Mouse (Mus musculus) bone marrow macrophage, adult 2 months (primary cell): ENCODE data around the gene Rccd1. TPM values are rescaled to one million over a fixed set of nuclear protein-coding genes. Genes with fewer than 3 reads are reported as not detected.

Experiments used
- H3K27ac ChIP-seq: 2 replicates; pipeline ENCODE4 v1.5.1; 2012; ENCODE audit warnings: low read depth, low read length; ENCODE audit not compliant: insufficient read depth
- H3K4me1 ChIP-seq: 2 replicates; pipeline ENCODE4 v1.6.1; 2012; ENCODE audit warnings: low read length; ENCODE audit not compliant: control insufficient read depth, insufficient read depth
- H3K4me3 ChIP-seq: 2 replicates; pipeline ENCODE4 v1.5.1; 2012; ENCODE audit warnings: mild to moderate bottlenecking, low read length, moderate library complexity; ENCODE audit not compliant: insufficient read depth
- CTCF ChIP-seq: IDR thresholded peaks from 2 replicates; pipeline ENCODE4 v1.5.1; 2012; ENCODE audit warnings: low read depth, mild to moderate bottlenecking, low read length, moderate library complexity
- POLR2A ChIP-seq: IDR thresholded peaks from 2 replicates; pipeline ENCODE4 v1.6.1; 2012; ENCODE audit warnings: mild to moderate bottlenecking, low read depth, low read length, borderline replicate concordance
- polyA plus RNA-seq: library from polyadenylated mRNA; stranded (reverse); fragments of >200 nt; gene quantifications from 2 replicates; pipeline ENCODE4 v1.2.4, GENCODE M21; 2012; ENCODE audit not compliant: missing spikeins, insufficient read depth, insufficient read length

The Rccd1 gene
- polyA plus RNA-seq, result 5.5 and 6.8 TPM in 2 replicates

DNA sequence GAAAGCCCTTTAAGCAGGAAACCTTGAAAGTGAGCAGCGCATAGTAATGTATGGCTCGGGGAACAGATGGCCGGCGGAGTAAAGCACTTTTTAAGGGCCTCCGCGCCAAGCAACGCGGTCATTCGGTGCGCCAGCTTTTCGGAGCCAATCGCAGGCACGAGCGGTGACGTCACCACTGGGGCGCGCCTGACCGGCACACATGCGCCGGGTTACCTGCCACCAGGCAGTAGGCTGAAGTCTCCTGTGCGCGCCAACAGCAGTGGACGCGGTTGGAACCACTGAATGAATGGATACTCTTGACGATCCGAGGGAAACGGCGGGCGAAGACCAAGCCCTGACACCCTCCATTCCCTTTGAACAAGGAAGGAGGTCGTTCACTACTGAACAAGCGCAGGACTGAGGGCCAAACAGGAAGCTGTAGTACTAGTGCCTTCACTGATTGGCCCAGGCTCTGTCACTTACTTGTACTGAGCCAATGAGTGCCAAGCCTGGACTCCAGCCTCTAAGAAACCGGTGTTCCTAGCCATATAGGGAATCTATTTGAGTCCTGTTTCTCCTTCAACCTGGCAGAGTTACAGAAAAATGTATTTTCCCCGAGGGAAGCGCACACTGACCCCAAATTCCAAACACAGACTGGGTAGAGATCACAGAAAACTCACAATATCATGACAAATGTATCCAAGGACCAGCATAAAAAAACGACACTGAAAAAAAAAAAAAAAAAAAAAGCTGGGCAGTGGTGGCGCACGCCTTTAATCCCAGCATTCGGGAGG lies at the start of gene Rccd1:
Gene Rccd1, minus strand, starts transcription at position 412 of the 773 bp plus-strand sequence.
- Histone ChIP-seq H3K4me3 (peak within 1 kb of the TSS; percentile 70), H3K27ac (peak within 1 kb of the TSS; percentile 37), H3K4me1 (peaks cover 8% of the 10 kb centered on the region)
- TF ChIP-seq POLR2A (no peak), CTCF (no peak)

DNA sequence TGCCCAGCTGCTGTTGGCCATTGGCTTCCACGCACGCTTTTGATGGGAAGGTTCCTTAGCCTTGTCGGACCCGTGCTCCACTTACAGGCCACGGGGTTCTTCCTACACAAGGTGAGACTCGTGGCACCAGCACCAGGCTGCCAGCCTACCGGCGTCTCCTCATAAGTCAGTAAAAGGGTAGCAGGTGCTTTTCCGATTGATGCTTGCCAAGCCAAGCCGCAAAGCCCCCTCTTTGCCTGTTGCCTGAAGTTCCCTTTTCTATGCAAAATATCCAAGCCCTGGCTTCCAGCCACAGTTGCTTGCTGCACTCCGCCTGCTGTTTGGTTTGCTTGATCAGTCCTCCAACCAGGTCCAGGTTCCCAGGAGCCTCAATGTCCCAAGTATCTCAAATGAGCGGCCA lies 49.6 kb upstream of the Rccd1 start:
- Histone ChIP-seq H3K4me3 (no peak overlapping the region), H3K4me1 (peaks cover 34% of the 10 kb centered on the region), H3K27ac (no peak overlapping the region)
- TF ChIP-seq POLR2A, result no peak
- no peak for TF ChIP-seq CTCF

DNA sequence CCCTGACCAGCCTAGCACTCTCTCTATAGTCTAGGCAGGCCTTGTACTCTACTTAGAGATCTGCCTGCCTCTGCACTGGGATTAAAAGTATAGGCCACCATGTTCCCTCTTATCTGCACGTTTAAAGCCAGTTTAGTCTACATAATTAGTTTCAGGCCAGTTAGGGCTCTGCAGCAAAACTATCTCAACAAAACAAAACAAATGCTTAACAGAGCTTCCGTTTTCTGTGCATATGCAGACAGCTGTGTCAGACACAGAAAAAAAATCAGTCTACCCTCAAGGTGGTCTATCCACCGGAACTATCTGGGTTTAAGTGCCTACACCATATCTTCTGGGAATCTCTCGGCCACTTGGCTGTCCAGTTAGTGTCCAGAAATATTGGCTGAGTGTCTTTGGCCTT lies 49.1 kb upstream of the Rccd1 start:
- no peak overlapping the region for H3K4me3 ChIP-seq
- no peak for TF ChIP-seq CTCF
- TF ChIP-seq POLR2A, result no peak
- no peak overlapping the region for H3K27ac ChIP-seq
- peaks cover 37% of the 10 kb centered on the region for H3K4me1 ChIP-seq

DNA sequence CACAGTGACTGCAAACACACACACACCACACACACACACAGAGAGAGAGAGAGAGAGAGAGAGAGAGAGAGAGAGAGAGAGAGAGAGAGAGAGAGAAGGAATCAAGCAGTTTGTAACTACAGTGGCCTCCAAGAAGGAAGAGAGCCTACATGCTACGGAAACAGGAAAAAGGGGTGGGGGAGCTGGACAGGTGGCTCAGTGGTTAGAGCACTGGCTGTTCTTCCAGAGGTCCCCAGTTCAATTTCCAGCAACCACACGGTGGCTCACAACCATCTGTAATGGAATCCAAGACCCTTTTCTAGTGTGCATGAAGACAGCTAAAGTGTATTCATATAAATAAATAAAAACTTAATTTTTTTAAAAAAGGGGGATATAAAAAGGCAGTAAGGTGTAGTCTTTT lies 48.4 kb upstream of the Rccd1 start:
- peaks cover 43% of the 10 kb centered on the region for H3K4me1 ChIP-seq

DNA sequence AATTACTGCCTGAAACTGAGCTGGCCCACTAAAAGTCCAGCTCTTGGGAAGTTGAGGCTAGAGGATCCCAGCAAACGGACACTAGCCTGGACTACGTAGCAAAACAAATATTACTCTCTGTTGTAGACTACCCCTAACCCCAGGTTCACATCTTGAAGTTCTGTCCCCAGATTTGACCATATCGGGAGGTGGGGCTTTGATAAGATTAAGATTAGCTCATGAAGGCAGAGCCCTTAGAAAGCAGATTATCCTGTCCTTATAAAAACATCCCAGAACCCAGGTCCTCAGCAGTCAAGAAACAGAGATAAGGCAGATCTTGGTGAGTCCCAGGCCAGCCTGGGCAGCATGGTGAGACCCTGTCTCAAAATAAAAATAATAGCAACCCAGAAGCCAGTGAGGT lies 47.9 kb upstream of the Rccd1 start:
- Histone ChIP-seq H3K4me1 (peaks cover 43% of the 10 kb centered on the region), H3K27ac (no peak overlapping the region), H3K4me3 (no peak overlapping the region)
- TF ChIP-seq CTCF (no peak), POLR2A (no peak)

More for the DNA sequence above, 48.4 kb upstream of the Rccd1 start:
- Histone ChIP-seq H3K27ac (no peak overlapping the region), H3K4me3 (no peak overlapping the region)
- no peak for TF ChIP-seq CTCF
- TF ChIP-seq POLR2A, result no peak

DNA sequence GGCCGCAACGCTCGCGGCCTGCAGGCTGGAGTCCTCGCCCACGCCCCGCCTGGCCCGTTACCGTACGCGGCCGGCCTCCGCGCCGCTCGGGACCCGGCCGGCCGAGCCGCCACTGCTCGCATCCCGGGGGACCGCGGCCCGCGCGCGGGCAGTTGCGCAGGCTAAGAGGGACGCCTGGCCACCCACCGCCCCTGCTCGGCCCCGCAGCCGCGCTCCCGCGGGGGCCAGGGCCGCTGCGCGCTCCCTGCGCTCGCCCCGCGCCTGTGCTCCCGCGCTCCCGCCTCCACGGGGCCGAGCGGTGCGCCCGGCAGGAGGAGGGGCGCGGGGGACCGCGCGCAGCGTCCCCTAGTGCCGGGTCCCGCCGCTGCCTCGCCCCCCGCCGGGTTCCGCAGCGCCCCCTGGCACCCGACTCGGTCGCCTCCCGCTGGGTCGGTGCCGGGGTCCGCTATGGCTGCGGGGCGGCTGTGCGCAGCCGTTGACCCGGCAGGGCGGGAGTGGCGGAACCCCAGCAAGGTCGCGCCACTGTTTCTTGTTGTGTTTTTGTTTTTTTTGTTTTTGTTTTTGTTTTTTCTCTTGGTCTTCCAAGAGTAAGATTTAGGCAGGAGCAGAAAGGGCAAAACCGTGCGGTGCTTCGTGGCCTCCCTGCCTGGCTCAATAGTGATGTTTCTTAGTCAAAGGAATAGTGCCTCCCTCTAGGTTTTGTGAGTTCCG lies 46.9 kb upstream of the Rccd1 start, which contains the start of gene Man2a2:
Gene Man2a2, minus strand, starts transcription at position 335 of the 711 bp plus-strand sequence.
- peak within 1 kb of the TSS; percentile 78 for H3K4me3 ChIP-seq
- peak within 1 kb of the TSS; percentile 85 for H3K27ac ChIP-seq
- H3K4me1 ChIP-seq, result peaks cover 39% of the 10 kb centered on the region
- TF ChIP-seq CTCF, result peak; percentile 54
- TF ChIP-seq POLR2A, result no peak

DNA sequence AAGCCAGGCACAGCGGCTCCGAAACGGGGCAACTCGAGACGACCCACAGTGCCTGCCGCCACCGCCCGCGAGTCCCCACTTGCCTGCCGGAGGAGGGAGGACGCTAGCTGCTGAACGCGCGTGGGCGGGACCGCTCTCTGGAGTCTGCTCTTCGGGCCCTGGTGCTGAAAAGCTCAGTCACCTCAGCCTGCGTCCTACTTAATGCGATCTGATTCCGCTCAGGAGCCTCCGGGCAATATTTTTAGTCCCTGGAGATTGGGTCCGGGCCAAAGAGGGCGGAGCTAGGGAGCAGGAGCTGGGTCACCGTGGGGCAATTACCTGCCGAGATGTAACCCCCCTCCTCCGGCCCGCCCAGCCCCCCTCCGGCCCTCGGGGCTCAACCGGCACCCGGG lies 46.4 kb upstream of the Rccd1 start:
- TF ChIP-seq CTCF, result no peak
- no peak for TF ChIP-seq POLR2A

DNA sequence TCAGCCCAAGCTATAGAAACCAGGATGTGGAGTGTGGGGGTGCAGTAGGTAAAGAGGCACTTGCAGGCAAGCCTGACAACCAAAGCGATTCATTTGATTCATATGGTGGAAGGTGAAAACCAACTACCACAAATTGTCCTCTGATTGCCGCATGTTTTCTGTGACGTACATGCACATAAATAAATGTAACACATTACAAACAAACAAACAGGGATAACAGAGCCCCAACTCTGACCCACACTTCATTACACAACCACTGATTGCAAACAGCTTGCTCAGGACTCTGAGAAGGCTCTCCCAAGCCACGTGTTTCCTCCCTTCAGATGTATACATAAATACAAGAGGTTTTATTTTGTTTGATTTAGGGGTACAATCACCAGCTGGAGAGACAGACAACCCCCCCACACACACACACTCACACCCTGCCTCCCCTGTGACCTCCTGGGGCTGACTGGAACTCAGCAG lies 45.7 kb upstream of the Rccd1 start:
- Histone ChIP-seq H3K4me1 (peaks cover 27% of the 10 kb centered on the region), H3K27ac (peak overlapping the region; percentile 85), H3K4me3 (peak overlapping the region; percentile 78)
- TF ChIP-seq CTCF (no peak), POLR2A (no peak)

More for the DNA sequence above, 46.4 kb upstream of the Rccd1 start:
- peak overlapping the region; percentile 85 for H3K27ac ChIP-seq
- H3K4me3 ChIP-seq, result peak overlapping the region; percentile 78
- H3K4me1 ChIP-seq, result peaks cover 34% of the 10 kb centered on the region

DNA sequence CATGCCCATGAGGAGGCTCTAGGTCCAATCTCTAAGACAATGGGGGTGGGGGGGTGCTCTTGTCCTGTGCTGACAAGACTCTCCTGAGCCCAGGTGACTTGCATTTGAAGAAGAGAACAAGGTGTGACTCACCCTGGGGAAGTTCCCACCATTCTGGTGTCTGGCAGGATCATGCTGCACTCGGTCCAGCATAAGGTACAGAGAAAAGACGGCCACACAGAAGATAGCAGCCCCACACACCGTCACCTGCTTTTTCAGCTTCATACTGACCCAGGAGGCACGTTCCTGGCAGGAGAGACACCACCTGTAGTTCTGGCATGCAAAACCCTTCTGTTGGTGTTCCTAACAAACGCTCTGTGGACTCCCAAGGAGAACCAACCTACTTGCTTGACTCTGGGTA lies 45.2 kb upstream of the Rccd1 start:
- peak overlapping the region; percentile 85 for H3K27ac ChIP-seq
- H3K4me3 ChIP-seq, result peak overlapping the region; percentile 78
- peaks cover 22% of the 10 kb centered on the region for H3K4me1 ChIP-seq
- TF ChIP-seq CTCF (no peak), POLR2A (no peak)
